Mouse (Mus musculus): ENCODE data around the gene Olfr1251.

- TF ChIP-seq CTCF (IDR thresholded peaks at IDR 0.05; ENCODE audit: low read depth, low read length) (no peak), TAL1 (conservative IDR thresholded peaks at IDR 0.05; ENCODE audit: low read depth, low read length) (no peak), GATA1 (IDR thresholded peaks at IDR 0.05; ENCODE audit: borderline replicate concordance, low read length) (no peak)
Observed at GRCm38 (mm10) chr2:89671836-89672235, at the start of gene Olfr1251.
